Mouse (Mus musculus) left cerebral cortex, adult 2 months (tissue): Measurements from ENCODE around the gene Mt3. TPM values are rescaled to one million over a fixed set of nuclear protein-coding genes. Genes with fewer than 3 reads are reported as not detected.
A peak's percentile ranks its signal among the peaks of the same experiment; 100 is the strongest.

ENCODE experiments used
- DNase-seq, 2 experiments: peaks; one replicate each; pipeline ENCODE4 v3.0.0; 2021 to 2022; ENCODE audit warnings: low spot score in 2 of 2, mixed read lengths in 1 of 2; ENCODE audit errors: extremely low spot score in 1 of 2
- H3K27ac ChIP-seq: fragments of 200-600 bp; 2 replicates; pipeline ENCODE4 v1.8.1; 2022
- H3K4me3 ChIP-seq: fragments of 200-600 bp; 2 replicates; pipeline ENCODE4 v1.8.1; 2022
- CTCF ChIP-seq: fragments of 200-600 bp; IDR thresholded peaks from 2 replicates; pipeline ENCODE4 v1.8.1; 2022; ENCODE audit warnings: antibody characterized with exemption, mild to moderate bottlenecking, moderate library complexity
- intact Hi-C: fragments of 180-260 bp; cut with DNase I; formaldehyde crosslinking; loops from one replicate; pipeline ENCODE4 v1.15.1; 2025
- total RNA-seq, 2 experiments: library from RNA; stranded (reverse); gene quantifications; 2 replicates each; pipeline ENCODE4 v1.2.3; 2021

Gene Mt3
- total RNA-seq, 2 experiments from 2014 or later: 848 to 875 TPM

- DNase-seq: peak; percentile 88
- peak within 1 kb of the TSS; percentile 95 for H3K27ac ChIP-seq
- TF ChIP-seq CTCF: no peak
- intact Hi-C loops: no loop called here
- H3K4me3 ChIP-seq: peak within 1 kb of the TSS; percentile 62
Observed at GRCm38 (mm10) chr8:94178857-94179712, 26.7 kb downstream of the Mt3 start, which contains the start of gene Mt1. Gene Mt1 (plus strand): TSS chr8:94179082.

DNA sequence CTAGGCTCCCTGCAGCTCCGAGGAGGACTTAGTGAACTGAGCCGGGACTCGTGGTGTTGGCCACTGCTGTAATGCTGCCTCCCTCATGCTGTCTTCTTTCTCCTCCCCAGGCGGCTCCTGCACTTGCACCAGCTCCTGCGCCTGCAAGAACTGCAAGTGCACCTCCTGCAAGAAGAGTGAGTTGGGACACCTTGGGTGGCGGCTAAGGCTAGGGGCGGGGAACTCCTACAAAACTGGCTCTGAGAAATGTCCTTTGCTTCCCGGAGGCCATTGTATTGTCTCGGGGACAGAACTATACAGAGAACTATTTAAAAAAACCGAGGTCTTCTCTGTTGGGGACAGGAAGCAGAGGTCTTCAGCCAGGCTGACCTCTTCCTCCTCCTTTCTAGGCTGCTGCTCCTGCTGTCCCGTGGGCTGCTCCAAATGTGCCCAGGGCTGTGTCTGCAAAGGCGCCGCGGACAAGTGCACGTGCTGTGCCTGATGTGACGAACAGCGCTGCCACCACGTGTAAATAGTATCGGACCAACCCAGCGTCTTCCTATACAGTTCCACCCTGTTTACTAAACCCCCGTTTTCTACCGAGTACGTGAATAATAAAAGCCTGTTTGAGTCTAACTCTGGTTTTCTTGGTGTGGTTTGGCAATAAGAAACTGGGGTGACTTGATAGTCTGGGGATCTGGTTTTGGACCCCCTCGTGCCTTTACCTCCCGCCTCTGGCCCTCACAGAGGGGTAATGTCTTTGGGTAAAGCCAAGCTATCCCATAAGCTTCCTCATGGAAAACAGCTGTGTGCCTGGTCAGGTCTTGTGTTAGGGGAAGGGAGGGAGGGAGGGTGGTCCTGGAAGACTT is 27.5 kb downstream of the Mt3 start:
- DNase-seq: no peak
- intact Hi-C loops: no loop called here
- TF ChIP-seq CTCF: no peak
- Histone ChIP-seq H3K4me3 (peak overlapping the region; percentile 62), H3K27ac (peak overlapping the region; percentile 95)

GRCm38 (mm10) chr8:94180561-94180908 is 28.1 kb downstream of the Mt3 start:
- intact Hi-C loops: no loop called here
- Histone ChIP-seq H3K4me3 (peak overlapping the region; percentile 62), H3K27ac (no peak overlapping the region; the same call in 1 of the 2 replicates)
- no peak for TF ChIP-seq CTCF
- DNase-seq: no peak

GRCm38 (mm10) chr8:94182055-94182929 is 29.9 kb downstream of the Mt3 start:
- TF ChIP-seq CTCF: no peak
- no peak for DNase-seq
- Histone ChIP-seq H3K27ac (peak overlapping the region; percentile 11; the same call in 1 of the 2 replicates), H3K4me3 (peak overlapping the region; percentile 23; the same call in 1 of the 2 replicates)
- intact Hi-C loops: loop anchor here (2.0 kb wide), 1 partner anchor 15 kb away; no protein-coding TSS in a partner anchor

- intact Hi-C loops: loop anchor here (2.0 kb wide), 1 partner anchor 16 kb away; no protein-coding TSS in a partner anchor
- Histone ChIP-seq H3K4me3 (peak overlapping the region; percentile 23), H3K27ac (peak overlapping the region; percentile 47)
- DNase-seq: peak; percentile 66 to 80
- TF ChIP-seq CTCF: peak; percentile 64
Observed at GRCm38 (mm10) chr8:94183117-94183516, 30.7 kb downstream of the Mt3 start.

- no peak for DNase-seq
- no peak overlapping the region for H3K4me3 ChIP-seq
- no peak for TF ChIP-seq CTCF
- H3K27ac ChIP-seq: no peak overlapping the region
- intact Hi-C loops: no loop called here
Observed at GRCm38 (mm10) chr8:94184357-94184843, 32.0 kb downstream of the Mt3 start.

GRCm38 (mm10) chr8:94185791-94186190 is 33.4 kb downstream of the Mt3 start:
- TF ChIP-seq CTCF: no peak
- intact Hi-C loops: no loop called here
- H3K27ac ChIP-seq: no peak overlapping the region
- no peak overlapping the region for H3K4me3 ChIP-seq
- no peak for DNase-seq

GRCm38 (mm10) chr8:94186542-94186941 is 34.1 kb downstream of the Mt3 start:
- intact Hi-C loops: no loop called here
- Histone ChIP-seq H3K4me3 (no peak overlapping the region), H3K27ac (no peak overlapping the region)
- TF ChIP-seq CTCF: peak; percentile 60
- DNase-seq: peak; percentile 47 to 55

DNA sequence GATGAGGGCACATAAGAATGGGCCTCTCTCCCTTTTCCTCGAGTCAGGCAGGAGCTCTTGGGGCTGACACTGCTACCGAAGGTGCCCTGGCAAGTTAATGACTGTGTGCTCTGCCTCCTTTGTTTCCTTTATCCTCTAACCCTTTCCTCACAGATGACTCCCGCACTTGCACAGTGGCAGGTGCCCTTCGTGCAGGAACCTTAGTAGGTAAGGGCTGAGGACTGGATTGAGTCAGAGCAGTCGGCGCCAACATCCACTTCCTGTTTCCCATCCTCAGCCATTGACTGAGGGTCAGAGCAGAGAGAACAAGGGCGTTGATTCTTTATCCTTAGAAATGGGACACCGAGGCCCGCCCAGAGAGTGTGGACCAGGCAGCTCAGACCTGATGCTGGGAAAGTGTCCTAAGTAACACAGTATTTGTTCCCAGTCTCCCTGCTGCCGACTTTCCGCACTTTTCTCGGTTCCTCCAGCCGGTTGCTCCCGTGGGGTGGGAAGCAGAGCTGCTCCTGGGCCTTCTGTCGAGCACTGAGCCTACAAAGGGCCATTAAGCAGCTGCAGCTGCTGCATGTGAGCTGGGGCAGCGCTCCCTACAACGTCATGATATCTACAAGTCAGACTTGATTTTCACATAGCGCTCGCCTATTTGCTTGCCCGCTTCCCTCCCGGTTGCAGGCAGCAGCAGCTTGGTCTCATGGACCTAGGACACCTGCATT is 35.0 kb downstream of the Mt3 start:
- H3K27ac ChIP-seq: no peak overlapping the region; the same call in 1 of the 2 replicates
- no peak for DNase-seq
- no peak overlapping the region for H3K4me3 ChIP-seq
- intact Hi-C loops: no loop called here
- TF ChIP-seq CTCF: no peak

GRCm38 (mm10) chr8:94189275-94190031 is 37.0 kb downstream of the Mt3 start:
- peak overlapping the region; percentile 61 for H3K27ac ChIP-seq
- intact Hi-C loops: no loop called here

More at GRCm38 (mm10) chr8:94189275-94190031, 37.0 kb downstream of the Mt3 start:
- DNase-seq: peak in 1 of 2 experiments; percentile 56
- H3K4me3 ChIP-seq: no peak overlapping the region
- no peak for TF ChIP-seq CTCF
